Mouse (Mus musculus) thymus, adult 18-20 months (tissue): Measurements from ENCODE around the gene Nadk.

Experiments
- DNase-seq, 2 experiments: peaks; one replicate each; pipeline ENCODE4 v3.0.0; 2022; ENCODE audit warnings: mixed read lengths in 2 of 2

The Nadk gene

DNA sequence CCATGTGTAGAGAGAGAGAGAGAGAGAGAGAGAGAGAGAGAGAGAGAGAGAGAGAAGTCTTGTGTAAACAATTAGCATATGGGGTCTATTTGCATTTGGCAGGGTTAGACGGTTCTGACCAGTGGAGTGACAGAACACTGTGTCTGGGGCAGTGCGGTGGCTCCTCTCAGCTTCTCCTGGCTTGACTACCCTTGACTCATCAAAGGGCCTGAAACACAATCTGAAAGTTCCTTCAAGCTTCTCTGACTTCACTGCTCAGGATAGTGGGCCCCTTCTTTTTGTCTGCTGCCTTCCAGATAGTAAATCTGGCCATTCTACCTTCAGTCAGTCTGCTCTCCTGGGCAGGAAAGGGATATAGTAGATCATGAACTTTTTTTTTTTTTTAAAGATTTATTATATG lies 44.6 kb downstream of the Nadk start:
- no peak for DNase-seq

DNA sequence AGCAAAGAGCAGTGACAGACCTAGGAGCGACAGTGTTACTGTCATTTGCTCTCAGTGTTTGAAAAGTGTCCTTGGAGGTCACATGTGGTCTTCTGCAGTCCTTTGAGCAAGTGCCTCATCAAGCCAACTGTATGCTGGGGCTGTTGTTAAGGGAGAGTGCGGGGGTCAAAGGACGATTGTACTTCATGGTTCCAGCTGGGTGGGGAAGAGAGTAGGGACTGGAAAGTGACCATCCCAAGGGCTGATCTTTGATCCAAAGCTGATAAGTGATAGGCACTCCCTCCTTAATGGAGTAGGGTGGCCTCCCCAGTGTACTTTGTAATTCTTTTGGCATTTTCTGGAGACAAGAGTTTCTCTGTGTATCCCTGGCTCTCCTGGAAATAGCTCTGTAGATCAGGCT lies 49.7 kb downstream of the Nadk start:
- no peak for DNase-seq

DNA sequence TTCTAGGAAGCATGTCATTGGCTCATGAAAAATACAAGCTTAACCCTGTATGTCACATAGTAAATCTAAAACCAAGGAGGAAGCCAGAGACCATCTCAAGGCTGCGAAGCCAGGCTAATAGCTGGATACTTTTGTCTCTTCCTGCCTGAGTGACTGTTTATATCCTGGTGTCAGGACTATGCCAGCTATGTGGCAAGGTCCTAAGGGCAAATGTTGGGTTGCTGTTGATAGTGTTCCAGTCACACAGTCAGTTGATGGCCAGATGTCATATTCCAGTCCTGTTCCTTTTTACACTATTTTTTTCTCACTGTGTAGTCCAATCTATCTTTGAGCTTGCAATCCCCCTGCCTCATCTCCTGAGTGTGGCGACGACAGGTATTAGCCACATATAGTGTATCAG lies 51.1 kb downstream of the Nadk start:
- no peak for DNase-seq

DNA sequence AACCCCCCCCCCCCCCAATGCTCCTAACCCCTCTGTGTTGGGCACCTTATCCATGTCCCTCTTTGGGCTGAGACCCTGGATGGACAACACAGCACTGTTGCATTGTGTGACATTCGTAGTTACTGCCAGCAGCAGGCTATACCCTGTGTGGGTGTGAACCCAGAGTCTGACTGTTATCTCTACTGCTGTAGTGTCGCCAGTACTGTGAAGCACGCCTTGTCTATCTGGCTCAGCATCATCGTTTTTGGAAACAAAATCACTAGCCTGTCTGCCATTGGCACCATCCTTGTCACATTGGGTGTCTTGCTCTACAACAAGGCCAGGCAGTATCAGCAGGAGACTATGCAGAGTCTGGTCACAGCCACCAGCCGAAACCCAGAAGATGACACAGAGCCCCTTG lies 56.1 kb downstream of the Nadk start:
- DNase-seq: no peak

DNA sequence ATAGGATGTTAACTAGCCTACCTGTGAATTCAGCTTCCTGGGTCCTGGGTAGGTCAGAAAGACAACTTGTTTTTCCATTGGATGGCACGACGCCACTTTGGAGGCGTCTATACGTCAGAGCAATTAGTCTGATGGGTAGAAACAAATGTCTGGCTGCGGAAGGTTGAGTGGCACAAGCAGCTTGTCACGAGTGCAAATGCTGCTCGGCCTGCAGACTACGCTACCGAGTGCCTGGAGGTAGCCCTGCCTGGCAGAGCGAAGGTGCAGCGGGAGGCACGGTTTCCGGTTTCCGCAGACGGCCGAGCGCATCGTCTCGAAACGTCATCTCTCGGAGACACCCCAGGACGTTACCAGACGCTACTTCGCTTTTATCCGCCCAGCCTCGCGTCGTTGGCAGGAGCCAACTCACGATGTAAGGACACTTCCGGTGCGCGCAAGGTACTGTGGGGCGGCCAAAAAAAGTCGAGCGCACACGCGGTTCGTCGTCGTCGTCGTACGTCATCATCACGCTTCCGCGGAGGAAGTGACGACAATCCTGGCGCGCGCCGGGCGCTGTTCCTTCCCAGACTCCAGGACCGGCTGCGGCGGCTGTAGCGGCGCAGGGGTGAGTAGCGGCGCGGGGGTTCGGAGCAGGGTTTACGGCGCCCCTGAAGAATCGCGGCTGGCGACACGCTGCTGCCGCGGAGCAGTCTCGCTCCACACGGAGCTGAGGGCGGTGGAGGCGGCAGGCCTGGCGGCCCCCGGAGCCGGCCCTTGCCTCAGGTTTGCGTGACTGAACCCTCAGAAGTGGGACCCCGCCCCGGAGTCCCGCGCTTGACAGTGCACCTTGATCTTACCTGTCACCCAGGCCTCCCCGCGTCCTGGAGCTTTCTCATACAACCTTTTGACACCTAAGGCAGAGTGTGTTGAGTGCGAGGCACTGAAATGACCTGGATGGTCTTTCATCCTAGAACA lies 62.4 kb downstream of the Nadk start, which contains the start of gene Cdk11b:
TSS of gene Cdk11b (plus strand) at position 517 of the 954 bp plus-strand sequence.
- peak; percentile 92 to 96 for DNase-seq

DNA sequence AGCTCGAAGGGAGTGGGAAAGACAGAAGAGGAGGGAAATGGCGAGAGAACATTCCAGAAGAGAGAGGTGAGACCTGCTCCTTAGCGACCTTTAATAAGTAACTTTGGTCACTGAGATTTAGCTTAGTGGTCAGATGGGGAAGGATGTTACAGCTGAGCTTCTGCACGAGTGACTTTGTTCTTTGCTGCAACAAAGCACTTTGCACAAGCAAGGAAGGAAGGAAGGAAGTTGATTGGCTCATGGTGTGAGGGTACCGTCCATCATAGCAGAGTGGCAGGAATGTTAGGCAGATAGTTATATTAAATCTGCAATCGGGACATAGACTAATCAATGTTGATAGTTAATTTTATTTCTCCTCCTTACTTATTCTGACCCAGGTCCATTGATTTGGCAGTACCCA lies 68.1 kb downstream of the Nadk start:
- no peak for DNase-seq

DNA sequence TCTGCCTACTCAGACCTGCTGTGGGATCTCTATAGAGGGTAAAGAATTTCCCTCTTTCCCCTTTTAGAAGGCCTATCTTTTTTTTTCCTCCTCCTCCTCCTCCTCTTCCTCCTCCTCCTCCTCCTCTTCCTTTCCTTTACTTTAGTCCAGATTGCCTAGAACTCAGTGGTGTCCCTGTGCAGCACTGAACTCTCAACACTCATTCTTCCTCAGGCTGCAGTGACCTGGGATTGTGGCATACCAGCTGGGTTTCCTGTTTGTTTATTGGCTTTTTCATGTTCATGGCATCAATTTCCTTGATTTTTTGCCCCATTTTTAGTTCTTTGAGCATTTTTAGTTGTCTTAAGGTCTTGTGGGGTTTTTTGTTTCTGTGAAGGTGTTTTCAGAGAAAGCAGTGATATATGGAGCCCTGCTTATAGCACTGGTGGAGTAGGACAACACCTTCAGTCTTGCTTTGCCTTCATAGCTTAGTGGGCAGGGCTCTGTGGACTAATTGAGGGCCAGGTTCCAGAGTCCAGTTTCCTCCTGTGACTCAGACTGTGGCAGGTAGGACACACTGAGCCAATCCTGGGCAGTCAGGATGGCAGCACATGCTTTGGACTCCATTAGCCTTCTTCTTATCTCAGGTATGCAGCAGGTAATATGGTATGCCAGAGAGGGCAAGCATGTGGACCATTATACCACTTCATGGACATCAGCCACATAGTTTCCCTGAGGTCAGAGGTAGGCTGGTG lies 73.8 kb downstream of the Nadk start:
- DNase-seq: no peak
